Mouse (Mus musculus) cerebellum, adult 8-10 months (tissue): Measurements from ENCODE around the gene Arcn1.

Experiments
- DNase-seq: peaks from one replicate; pipeline ENCODE4 v3.0.0; 2022

Arcn1 gene

DNA sequence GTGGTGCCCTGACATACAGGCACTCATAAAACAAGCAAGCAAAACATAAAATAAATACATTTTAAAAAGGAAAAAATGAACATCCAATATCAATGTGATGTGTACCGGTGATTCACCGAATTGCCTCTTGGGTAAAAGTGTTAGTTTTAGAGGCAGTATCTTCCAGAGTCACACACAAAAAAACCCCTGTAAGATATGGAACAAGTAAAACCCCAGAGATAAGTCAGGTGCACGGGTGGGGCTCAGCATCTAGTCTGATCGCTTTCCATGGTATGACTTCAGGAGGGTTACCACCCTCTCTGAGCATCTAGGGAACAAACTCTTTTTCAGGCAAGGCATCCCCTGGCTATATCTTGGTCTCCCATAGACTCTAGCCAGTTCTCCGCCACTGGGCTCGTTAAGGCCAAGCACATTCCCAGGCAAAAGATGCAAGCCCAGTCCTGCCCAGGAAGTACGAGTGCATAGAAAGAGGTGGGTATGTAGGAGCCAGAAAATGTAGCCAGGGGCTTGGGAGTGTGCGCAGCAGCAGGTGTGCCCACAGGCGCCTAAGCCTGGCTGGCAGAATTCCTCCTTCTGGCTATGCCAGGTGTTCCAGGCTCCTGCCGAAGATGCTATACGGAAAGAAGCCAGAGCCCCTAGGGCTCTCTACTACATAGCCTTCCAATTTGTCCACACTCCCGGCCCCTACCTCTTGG lies 48.6 kb downstream of the Arcn1 start:
- DNase-seq: peak; percentile 61

DNA sequence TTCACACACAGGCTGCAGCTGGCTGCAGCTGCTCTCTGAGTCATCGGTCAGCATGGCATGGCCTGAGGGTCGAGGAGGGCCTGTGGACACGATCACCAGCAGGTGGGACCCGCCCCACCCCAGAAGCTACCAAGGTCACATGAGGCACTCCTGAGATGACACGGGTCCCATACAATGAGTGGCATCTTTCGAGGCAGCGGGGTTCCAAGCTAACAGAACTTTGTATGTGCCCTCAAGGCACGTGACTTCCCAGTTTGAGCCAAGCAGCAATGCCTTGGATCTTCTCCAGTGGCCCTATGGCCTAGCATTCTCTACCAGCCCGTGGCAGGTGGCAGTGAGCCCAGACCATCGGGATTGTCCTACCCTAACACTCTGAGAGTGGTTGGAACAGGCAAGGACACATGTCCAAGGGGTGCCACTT lies 49.8 kb downstream of the Arcn1 start:
- peak; percentile 87 for DNase-seq

DNA sequence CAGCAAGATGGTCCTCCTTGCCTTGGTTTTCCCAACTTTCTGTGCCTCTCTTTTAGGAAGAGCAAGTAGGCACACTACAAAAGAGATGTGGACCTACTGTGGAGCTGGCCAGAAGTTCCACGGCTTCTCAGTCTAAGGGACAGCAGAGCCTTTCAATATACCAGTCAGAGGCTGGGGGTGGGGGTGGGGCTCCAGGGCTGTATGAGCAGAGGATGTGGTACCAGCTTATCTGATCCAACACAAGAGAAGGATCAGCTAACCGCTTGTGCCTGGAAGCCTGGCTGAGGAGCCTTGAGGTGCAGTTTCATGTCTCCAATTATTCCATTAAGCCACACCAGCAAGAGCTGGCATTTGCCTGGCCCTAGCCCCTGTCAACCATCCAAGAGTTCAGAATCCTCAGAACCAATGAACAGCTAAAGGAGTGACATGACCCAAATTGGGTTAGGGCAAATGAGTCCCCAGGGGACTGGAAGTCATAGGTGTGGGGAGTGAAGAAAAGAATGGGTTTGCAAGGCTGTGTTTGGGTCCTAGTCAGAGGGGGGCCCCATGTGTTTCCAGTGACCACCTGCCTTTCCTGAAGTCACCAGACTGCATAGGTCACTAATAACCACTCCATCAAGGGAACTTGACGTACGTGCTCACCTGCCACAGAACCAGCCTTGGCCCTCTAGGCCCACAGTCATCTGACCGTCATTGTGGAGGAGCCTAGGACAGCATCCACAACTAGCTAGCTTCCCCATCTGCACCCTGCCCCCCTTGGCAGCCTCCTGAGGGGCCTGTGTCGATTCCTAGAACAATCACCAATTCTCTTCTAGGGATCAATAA lies 50.4 kb downstream of the Arcn1 start:
- no peak for DNase-seq

DNA sequence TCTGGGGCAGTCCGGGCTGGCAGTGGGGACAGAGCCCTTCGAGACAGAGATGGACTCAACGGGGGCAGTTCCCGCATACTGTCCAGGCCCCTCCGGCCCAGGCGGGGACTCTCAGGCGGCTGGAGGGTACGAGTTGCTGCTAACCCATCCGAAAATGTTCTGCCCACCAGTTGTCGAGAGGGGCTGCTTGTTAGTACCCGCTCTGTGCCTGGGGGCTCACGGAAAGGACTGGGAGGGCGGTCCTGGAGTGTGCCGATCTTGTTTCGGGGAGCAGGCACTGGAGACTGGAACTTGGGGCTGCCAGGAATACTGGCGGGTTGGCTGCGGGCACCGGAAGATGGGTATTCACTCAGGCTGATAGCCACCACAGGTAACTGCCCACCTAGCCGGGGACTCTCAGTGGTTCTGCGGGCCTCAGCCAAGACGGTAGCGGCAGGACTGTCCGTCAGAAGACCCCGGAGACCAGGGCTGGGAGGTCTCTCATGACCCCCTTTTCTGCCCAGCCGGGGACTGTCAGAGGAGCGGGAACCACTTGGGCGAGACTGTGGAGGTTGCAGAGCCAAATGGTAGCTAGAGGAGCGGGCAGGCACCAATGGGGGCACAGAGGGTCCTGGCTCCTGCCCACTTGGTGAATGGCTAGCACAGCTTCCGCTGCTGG lies 51.8 kb downstream of the Arcn1 start:
- no peak for DNase-seq

DNA sequence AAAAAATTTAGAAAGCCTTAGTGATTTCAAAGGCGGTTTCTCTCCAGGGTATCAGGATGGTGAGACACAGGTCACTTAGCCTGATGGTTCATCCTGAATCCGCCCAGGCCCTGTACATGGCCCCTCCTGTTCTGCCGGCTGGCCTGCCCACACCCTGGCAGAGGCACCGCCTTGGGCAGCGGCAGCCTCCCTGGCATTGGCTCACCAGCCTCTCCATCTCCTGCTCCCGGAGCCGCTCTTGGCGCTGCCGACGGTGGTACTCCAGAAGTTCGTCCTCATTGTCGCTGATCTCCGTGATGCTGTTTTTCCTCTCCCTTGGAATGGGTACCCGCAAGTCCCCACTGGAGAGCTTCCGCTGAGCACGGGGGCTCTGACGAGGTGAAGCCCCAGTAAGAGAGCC lies 52.5 kb downstream of the Arcn1 start:
- peak; percentile 66 for DNase-seq

DNA sequence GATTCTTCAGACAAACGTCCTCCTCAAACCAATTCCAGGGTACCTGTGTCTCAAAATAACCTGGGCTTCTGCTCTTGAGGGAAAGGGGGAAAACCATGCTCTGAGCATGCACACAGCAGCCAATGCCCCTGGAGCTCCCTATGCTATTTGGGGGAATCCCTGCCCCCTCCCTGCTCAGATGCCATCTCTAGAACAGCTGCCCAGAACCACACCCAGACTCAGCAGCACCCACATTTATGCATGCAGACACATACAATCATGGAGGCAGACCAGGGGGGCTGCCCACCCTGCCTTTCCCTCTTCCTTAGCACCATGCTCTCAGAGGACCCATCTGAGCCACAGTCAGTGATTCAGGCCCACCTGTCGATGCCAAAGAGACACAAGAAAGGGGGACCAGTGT lies 54.1 kb downstream of the Arcn1 start:
- no peak for DNase-seq

DNA sequence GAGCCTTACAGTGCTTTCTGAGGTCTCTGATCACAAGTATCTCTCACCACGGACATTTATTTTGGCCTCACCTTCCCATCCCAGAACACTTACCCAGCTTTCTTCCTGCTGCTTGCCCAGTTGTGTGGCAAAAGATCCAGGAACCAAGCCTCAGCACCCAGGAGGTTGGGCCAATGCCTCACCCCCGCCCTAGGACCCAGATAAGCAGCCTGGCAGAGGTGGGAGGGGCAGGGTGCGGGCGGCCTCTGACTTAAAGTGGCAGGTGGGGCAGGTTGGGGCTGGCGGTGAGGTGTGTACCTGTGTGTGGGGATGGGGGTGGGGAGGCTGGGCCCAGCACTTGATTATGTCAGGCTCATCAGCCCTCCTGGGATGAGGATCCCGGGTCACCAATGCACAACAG lies 54.6 kb downstream of the Arcn1 start:
- no peak for DNase-seq

DNA sequence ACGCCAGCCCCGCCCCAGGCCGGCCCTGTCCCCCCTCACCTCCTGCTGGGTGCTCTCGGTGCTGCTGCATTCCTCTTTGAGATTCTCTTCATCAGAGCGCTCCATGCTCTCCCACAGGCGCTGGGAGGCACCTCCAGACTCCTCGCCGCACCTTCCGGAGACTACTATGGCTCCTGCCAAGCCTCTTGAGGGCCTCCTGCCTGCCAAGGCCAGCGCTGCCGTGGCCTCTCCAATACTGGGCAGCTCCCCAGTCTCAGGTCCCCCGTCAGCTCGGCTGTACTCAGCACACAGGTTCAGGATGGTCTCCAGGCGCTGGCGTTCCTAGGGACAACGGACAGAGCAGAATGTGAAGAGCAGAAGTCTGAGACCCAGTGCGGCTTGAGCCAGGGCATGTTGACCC lies 56.0 kb downstream of the Arcn1 start:
- no peak for DNase-seq

DNA sequence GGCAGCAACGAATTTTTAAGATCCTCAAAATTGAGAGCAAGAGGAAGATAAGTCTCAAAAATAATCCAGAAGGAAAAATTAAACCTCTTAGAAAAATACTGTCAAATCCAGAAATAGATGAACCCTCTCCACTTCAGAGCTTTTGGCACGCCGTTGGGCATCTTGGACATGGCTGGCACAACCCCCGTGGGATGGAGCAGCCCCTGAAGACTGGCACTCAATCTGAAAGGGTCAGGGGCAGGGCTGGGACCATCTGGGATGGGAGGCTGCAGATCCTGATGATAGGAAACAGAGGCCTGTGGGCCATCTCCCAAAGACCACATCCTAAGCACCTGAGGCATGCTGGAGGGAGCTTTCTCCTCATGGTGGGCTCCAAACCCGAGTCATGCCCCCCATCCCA lies 57.4 kb downstream of the Arcn1 start:
- DNase-seq: no peak

DNA sequence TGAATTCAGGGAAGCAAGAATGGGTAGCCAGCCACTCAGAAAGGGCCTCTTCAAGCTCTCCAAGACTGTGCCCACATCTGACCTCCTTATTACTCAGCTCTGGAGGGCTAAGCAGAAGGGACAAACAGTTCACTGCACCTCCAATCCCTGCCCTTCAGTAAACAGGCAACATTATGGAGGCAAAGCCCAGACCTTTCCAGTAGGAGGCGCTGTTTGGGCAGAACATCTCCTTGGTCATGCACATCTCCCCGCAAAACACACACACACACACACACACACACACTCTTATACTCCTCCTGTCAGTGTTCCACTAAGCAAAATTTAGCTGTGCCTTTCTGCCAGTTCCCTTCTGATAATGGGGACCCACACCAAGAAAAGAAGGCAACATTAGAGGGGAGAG lies 58.0 kb downstream of the Arcn1 start:
- no peak for DNase-seq

DNA sequence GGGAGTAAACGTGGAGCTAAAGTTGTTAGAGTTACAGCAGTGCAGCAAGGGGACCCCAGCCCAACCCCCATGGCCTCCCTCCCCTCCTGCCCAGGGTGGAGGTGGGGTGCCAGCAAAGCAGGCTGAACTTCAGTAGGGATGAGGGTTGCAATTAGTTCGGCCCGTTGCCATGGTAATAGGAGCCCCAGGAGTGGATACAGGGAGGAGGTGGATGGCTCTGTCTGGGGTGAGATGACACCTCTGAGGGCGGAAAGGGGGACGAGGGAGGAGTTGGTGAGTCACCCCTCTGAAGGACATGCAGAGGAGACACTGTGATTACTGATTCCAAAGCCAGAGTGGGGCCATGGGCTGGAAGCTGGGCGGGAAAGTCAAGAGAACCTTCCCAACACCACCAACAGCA lies 58.7 kb downstream of the Arcn1 start:
- DNase-seq: no peak

DNA sequence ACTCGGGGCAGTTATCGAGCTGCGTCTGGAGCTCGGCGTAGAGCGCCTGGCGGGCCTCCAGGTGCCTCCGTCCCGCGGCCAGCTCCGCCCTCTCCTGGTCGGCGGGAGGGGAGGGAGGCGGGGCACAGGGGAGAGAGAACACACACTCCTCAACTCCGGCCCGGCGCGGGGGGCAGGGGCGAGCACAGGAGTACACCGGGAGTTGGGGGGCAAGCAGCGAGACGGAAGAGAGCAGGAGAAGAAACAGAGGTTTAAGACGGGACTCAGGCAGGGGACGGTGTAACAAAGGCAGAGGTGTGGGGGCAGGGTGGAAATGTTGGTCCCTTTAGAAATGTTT lies 59.2 kb downstream of the Arcn1 start:
- DNase-seq: no peak

DNA sequence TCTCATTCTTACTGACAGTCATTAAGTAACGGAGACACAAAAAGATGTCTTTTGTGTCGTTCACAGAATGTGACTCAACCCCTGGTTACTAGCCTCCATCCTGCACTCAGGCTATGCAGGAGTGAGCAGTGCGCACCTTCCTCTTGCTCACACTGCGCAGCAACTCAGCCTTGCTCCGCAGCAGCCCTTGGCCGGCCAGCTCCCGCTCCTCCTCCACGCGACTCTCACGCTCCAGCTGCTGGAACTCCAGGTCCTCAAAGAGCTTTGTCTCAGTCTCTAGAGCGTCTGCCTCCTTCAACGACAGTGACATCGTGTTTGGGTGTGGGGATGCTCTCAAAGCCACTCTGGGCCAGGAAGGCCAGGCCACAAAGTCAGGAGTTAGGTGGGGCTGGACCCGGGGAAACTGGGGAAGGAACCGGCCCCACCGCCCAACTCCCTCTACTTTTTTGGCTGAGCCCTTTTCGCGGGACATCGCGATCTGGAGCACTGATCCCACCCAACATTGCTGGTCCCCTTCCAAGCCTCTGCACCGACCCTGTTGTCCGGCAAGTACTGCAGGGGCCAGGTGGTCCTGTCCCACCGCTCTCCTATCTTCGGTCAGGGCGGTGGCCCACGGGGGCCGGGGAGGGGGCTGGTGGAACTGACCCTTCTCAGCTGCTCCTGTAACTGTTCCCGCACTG lies 59.8 kb downstream of the Arcn1 start:
- no peak for DNase-seq

DNA sequence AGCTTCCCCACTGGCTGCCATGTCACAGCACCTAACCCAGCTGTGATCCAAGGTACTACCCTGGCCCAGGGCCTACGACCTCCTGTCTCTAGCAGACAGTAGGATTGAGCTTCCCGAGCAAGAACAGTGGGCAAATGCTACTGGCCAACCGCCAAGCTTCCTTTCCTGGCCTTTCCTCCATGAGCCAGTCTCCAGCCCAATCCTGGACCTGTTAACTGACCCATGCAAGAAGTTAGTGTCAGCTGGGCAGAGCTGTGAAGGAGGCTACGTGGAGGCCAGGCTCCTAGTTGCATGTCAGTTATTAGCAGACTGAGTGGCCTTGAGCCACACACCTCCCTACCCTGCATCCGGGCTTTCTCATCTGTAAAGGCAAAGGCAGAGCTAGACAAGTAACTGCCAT lies 67.9 kb downstream of the Arcn1 start:
- no peak for DNase-seq

DNA sequence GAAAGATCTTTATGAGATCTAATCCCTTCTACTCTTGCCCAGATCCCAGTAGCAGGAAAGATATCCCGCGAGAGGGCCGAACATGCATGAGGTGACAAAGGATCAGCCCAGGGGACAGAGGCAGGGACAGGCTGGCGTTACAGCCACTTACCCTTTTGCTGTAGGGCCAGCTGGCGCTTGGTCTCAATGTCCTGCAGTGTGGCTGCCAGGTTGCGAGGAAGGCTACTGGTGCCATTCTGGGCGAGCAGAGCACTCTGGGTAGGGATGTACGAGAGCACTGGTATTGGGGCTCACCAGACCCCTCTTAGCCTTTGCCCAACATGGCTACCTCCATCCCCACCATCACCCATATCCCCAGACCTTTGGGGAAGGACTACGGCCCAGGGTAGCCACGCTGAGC lies 68.4 kb downstream of the Arcn1 start:
- no peak for DNase-seq

DNA sequence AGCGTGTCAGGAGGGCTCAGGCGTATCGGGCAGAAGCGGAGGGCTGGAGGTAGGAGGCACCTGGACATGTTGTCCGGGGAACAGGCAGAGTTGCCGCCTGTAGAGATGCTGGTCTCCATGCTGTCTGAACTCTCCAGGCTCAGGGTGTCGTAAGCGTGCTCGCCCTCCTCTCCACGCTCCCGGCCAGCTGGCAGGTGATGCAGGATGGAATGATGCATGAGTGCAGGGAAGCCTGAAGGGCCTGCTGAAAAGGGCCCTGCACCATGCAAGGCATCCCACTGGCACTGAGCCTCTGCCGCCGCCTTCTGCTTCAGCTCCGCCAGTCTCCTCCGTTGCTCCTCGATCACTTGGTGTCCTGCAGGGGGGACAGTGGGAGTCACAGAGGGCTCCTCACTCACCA lies 69.8 kb downstream of the Arcn1 start:
- no peak for DNase-seq

DNA sequence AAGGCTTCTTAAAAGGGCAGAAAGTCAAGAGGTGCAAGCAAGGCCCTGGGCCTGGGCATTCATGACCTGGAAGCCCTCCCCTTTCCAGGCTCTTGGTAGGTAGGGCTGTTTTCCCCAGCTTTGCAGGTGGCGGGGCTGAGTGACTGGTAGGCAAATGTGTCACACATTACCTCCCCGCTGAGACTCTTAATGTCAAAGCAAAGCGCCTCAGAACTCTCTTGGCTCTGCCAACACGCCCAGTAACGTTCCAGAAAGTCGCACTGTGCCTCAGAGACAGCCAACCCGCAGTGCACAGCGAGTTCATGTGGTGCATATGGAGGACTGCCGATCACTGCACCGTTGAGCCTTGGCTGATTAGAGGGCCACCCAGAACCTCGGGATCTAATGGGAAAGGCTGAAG lies 74.6 kb downstream of the Arcn1 start:
- DNase-seq: peak; percentile 58

DNA sequence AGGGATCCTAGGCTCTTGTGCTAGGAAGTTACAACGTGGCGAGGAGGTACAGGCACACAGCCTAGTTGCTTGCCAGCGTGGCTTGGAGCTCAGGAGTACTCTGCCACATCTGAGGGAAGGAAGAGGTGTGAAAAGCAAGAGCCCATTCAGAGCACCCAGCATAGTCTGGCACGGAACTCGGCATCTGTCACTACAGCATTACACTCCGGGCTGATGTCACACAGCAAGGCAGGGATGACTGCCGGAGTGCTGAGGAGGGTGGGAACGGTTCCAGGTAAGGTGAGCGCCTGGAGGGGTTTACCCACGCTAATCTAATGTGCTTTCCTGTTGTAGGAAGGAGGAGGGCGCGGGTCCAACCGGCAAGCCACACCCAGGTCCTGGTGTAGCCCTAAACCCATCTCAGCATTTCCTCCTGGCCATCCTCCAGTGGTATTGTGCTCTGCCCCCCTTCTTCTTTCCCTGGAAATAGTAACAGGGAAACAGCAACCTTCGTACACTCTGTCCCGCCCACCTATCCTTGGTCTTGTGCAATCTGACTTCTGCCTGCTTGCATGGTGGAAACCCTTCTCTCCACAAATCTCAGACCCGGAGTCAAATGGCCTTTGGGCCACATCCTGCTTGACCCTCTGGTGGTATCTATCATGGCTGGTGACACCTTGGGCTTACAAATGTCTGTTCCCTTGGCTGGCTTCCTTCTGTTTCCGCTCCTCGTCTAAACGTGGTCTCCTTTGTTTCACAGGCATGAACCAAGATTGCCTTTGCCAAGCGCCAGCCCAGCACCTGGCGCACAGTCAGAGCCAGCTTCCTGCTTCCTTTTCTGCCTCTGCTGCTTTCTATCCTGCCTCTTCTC lies 75.7 kb downstream of the Arcn1 start:
- DNase-seq: peak; percentile 78
